Mouse (Mus musculus): Measurements from ENCODE around the gene Ndufa12. TPM values are rescaled to one million over a fixed set of nuclear protein-coding genes. Genes with fewer than 3 reads are reported as not detected.

The Ndufa12 gene
- polyA plus RNA-seq (2015; fragmentation: Nextera tagmentation; extraction: Ambion mirVana), result 211 and 227 TPM in 2 replicates

DNA sequence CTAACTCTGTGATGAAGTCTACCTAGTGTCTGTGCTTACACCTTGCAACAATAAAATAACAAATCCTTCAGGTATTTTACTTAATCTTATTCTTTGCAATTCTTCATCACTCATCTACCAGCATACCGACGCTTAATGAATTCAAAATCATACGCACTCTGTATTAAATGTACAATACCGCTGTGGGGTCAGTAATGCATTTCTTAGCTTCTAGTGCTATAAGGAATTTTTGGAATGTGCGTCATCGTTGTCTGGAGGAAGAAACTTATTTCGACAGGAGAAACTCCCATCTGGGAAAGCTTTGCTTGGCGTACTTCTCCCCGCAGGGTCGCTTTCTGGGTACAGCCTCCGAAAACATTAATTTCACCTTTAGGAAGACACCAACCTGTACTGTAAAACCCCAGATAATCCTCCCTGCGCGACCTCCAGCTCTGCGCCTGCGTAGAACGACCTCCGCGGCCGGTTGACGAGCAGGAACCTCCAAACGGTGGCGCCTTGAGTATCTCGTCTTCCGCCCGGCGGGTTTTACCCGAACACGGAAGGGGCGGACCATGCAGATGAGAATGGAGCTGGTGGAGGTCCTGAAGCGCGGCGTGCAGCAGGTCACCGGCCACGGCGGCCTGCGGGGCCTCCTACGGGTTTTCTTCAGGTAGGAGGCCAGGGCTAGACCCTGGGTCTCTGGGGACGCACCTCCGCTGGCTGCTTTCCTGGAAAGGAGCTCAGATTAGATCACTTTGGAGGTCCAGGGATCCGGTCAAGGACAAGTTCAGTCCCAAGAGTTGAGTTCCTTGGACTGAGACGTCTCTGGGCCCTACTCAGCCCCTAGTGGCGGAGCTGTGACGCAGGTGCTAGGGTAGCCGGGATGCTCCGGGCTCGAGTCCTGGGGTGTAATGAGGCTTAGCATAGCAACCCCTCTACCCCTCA lies at the start of gene Ndufa12:
TSS of gene Ndufa12 (plus strand) at position 239 of the 924 bp plus-strand sequence.
- WGBS (ENCODE audit: insufficient replicate concordance), result under 1% methylated on average over 46 of the region's 46 CpGs
- Histone ChIP-seq H3K27me3 (no peaks in the 10 kb centered on the region), H3K4me2 (peak within 1 kb of the TSS; percentile 77), H3K4me1 (replicated peaks) (peaks cover 15% of the 10 kb centered on the region), H3K9me3 (replicated peaks) (no peaks in the 10 kb centered on the region), H3K4me3 (replicated peaks) (peak within 1 kb of the TSS; percentile 84), H3K36me3 (peaks cover 30% of the 10 kb centered on the region), H3K9ac (peak within 1 kb of the TSS; percentile 85), H3K27ac (peak within 1 kb of the TSS; percentile 79)
- DNase-seq, result peak; percentile 90
- peak; percentile 97 for ATAC-seq (ENCODE audit: low read depth)

DNA sequence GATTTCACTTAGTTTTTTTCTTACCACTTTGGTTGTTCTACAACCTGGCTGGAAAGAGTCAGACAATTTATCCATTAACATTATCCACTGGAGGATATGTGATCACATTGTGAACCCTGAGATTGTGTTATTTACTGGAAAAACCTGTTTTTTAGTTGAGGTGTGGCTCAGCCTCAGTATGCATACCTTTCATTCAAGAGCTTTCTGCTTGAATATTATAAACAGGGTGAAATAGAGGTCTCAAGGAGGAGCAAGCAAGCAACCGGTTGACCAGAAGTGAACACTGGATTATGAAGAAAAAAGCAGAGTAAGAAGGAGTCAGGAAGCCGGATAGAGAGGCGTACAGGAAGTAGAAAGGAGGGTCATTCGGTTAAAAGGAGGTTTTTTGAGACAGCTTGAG lies 47.0 kb upstream of the Ndufa12 start:
- no peaks in the 10 kb centered on the region for H3K9me3 ChIP-seq (replicated peaks)
- H3K27ac ChIP-seq, result no peak overlapping the region
- H3K36me3 ChIP-seq, result 0 out of 2 replicates have a peak, but pooled peaks cover 4% of the 10 kb centered on the region
- ATAC-seq (ENCODE audit: low read depth) (no peak), DNase-seq (no peak)
- no peak overlapping the region for H3K4me3 ChIP-seq (replicated peaks)
- H3K4me2 ChIP-seq, result no peak overlapping the region
- WGBS (ENCODE audit: insufficient replicate concordance), result 63% methylated on average over 4 of the region's 4 CpGs
- no peak overlapping the region for H3K9ac ChIP-seq
- peaks cover 40% of the 10 kb centered on the region for H3K4me1 ChIP-seq (replicated peaks)
- no peaks in the 10 kb centered on the region for H3K27me3 ChIP-seq

GRCm38 (mm10) chr10:94153841-94154240 lies 44.7 kb upstream of the Ndufa12 start:
- Histone ChIP-seq H3K4me1 (replicated peaks) (peaks cover 21% of the 10 kb centered on the region), H3K9ac (no peak overlapping the region), H3K27me3 (no peaks in the 10 kb centered on the region), H3K4me3 (replicated peaks) (no peak overlapping the region), H3K9me3 (replicated peaks) (no peaks in the 10 kb centered on the region), H3K36me3 (peaks cover 12% of the 10 kb centered on the region), H3K27ac (no peak overlapping the region), H3K4me2 (no peak overlapping the region)
- ATAC-seq (ENCODE audit: low read depth), result no peak
- no peak for DNase-seq

- Histone ChIP-seq H3K27me3 (no peaks in the 10 kb centered on the region), H3K4me3 (replicated peaks) (no peak overlapping the region), H3K4me1 (replicated peaks) (no peaks in the 10 kb centered on the region), H3K9ac (no peak overlapping the region), H3K27ac (no peak overlapping the region), H3K9me3 (replicated peaks) (no peaks in the 10 kb centered on the region), H3K36me3 (peaks cover 34% of the 10 kb centered on the region), H3K4me2 (no peak overlapping the region)
- peak; percentile 31; the same call in 1 of the 2 replicates for ATAC-seq (ENCODE audit: low read depth)
- WGBS (ENCODE audit: insufficient replicate concordance), result 55% methylated on average over 6 of the region's 6 CpGs
- DNase-seq, result no peak
Measured at GRCm38 (mm10) chr10:94158962-94159361, 39.6 kb upstream of the Ndufa12 start.

DNA sequence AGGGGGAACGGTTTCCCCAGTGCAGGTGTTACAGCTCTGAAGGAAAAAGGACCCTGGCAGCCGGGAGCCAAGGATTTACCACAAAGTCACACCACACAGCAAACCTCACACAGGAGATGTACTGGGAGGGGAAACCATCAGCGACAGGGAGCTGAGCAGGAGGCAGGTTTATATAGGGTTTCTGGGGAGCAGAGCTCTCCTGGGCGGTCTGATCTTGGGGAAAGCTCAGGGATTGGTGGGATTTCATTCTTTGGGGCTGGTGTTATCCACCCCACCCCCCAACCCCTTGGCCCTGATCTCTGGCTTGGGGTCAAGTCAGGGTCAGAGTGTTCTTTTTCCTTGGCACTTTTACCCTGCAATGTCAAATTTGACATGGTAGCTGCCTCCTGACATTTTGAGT lies 39.1 kb upstream of the Ndufa12 start:
- Histone ChIP-seq H3K27ac (no peak overlapping the region), H3K27me3 (no peaks in the 10 kb centered on the region), H3K9me3 (replicated peaks) (no peaks in the 10 kb centered on the region), H3K4me1 (replicated peaks) (no peaks in the 10 kb centered on the region), H3K36me3 (peaks cover 38% of the 10 kb centered on the region), H3K4me2 (no peak overlapping the region), H3K9ac (no peak overlapping the region), H3K4me3 (replicated peaks) (no peak overlapping the region)
- 82% methylated on average over 4 of the region's 4 CpGs for WGBS (ENCODE audit: insufficient replicate concordance)
- ATAC-seq (ENCODE audit: low read depth) (no peak), DNase-seq (no peak)

DNA sequence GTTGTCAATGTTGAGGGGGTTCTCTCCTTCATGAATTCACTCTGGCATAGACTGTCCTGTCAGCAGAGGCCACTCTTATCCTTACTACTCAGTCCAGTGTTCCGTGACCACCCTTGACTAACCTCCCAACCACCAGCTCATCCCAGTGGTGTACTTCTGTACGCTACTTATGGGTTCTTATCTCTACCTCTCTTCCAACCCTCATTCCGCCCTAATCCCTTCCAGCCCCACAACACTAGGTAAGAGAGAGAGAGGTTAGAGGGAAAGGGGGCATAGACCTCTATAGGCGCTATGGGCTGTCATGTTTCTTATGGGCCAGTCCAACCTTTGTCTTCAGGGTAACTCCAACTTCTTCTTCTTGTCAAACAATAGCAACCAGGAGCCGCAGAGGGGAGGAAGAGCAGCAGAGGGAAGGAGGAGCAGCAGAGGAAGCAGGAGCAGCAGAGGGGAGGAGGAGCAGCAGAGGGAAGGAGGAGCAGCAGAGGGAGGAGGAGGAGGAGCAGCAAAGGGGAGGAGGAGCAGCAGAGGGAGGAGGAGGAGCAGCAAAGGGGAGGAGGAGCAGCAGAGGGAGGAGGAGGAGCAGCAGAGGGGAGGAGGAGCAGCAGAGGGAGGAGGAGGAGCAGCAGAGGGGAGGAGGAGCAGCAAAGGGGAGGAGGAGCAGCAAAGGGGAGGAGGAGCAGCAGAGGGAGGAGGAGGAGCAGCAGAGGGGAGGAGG lies 37.3 kb upstream of the Ndufa12 start:
- ATAC-seq (ENCODE audit: low read depth) (no peak), DNase-seq (no peak)
- no peak overlapping the region for H3K4me2 ChIP-seq
- no peak overlapping the region for H3K27ac ChIP-seq
- no peaks in the 10 kb centered on the region for H3K27me3 ChIP-seq
- peaks cover 45% of the 10 kb centered on the region for H3K36me3 ChIP-seq
- no peaks in the 10 kb centered on the region for H3K9me3 ChIP-seq (replicated peaks)
- WGBS (ENCODE audit: insufficient replicate concordance), result 76% methylated on average over 5 of the region's 5 CpGs
- no peaks in the 10 kb centered on the region for H3K4me1 ChIP-seq (replicated peaks)
- H3K4me3 ChIP-seq (replicated peaks), result no peak overlapping the region
- no peak overlapping the region for H3K9ac ChIP-seq

- 86% methylated on average over 7 of the region's 7 CpGs for WGBS (ENCODE audit: insufficient replicate concordance)
- ATAC-seq (ENCODE audit: low read depth) (no peak), DNase-seq (no peak)
- Histone ChIP-seq H3K9me3 (replicated peaks) (no peaks in the 10 kb centered on the region), H3K27ac (no peak overlapping the region), H3K27me3 (no peaks in the 10 kb centered on the region), H3K9ac (no peak overlapping the region), H3K4me1 (replicated peaks) (no peaks in the 10 kb centered on the region), H3K4me2 (no peak overlapping the region), H3K36me3 (peaks cover 51% of the 10 kb centered on the region), H3K4me3 (replicated peaks) (no peak overlapping the region)
Measured at GRCm38 (mm10) chr10:94162031-94162430, 36.5 kb upstream of the Ndufa12 start.

GRCm38 (mm10) chr10:94164104-94164845 lies 34.2 kb upstream of the Ndufa12 start:
- no peak overlapping the region for H3K9ac ChIP-seq
- ATAC-seq (ENCODE audit: low read depth), result no peak
- no peaks in the 10 kb centered on the region for H3K4me1 ChIP-seq (replicated peaks)
- no peaks in the 10 kb centered on the region for H3K9me3 ChIP-seq (replicated peaks)
- no peak overlapping the region for H3K4me2 ChIP-seq
- 50% methylated on average over 5 of the region's 5 CpGs for WGBS (ENCODE audit: insufficient replicate concordance)
- peaks cover 60% of the 10 kb centered on the region for H3K36me3 ChIP-seq
- no peak overlapping the region for H3K27ac ChIP-seq
- no peaks in the 10 kb centered on the region for H3K27me3 ChIP-seq
- no peak overlapping the region for H3K4me3 ChIP-seq (replicated peaks)
- no peak for DNase-seq

DNA sequence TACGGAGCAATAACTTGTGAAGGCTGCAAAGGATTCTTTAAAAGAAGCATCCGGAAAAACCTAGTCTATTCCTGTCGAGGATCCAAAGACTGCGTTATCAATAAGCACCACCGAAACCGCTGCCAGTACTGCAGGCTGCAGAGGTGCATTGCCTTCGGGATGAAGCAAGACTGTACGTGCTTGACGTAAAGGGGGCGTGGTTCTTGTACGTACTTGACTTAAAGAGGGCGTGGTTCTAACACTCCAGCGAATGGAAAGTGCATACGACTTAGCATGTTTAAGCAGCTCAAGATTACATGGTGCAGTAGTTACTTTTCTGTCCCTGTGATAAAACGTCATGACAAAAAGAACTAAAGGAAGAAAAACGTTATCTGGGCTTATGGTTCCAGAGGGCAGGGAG lies 33.1 kb upstream of the Ndufa12 start:
- no peak for ATAC-seq (ENCODE audit: low read depth)
- Histone ChIP-seq H3K27ac (no peak overlapping the region), H3K4me3 (replicated peaks) (no peak overlapping the region), H3K4me2 (no peak overlapping the region), H3K36me3 (peaks cover 61% of the 10 kb centered on the region), H3K9me3 (replicated peaks) (no peaks in the 10 kb centered on the region), H3K27me3 (no peaks in the 10 kb centered on the region), H3K9ac (no peak overlapping the region), H3K4me1 (replicated peaks) (no peaks in the 10 kb centered on the region)
- WGBS (ENCODE audit: insufficient replicate concordance), result 71% methylated on average over 16 of the region's 16 CpGs
- DNase-seq, result no peak

- Histone ChIP-seq H3K9ac (no peak overlapping the region), H3K27me3 (no peaks in the 10 kb centered on the region), H3K9me3 (replicated peaks) (no peaks in the 10 kb centered on the region), H3K4me2 (no peak overlapping the region), H3K27ac (no peak overlapping the region), H3K4me3 (replicated peaks) (no peak overlapping the region), H3K36me3 (peaks cover 71% of the 10 kb centered on the region), H3K4me1 (replicated peaks) (no peaks in the 10 kb centered on the region)
- DNase-seq (no peak), ATAC-seq (ENCODE audit: low read depth) (no peak)
- WGBS (ENCODE audit: insufficient replicate concordance), result 86% methylated on average over 11 of the region's 11 CpGs
Measured at GRCm38 (mm10) chr10:94167051-94167750, 31.3 kb upstream of the Ndufa12 start.

Measured in liver, embryonic 13.5 days (tissue).